Mouse (Mus musculus) cortical plate, adult 2 months (tissue): ENCODE data around the gene Arhgap17. TPM values are rescaled to one million over a fixed set of nuclear protein-coding genes. Genes with fewer than 3 reads are reported as not detected.

Experiments used
- H3K27ac ChIP-seq: fragments of 200-500 bp; 2 replicates; pipeline ENCODE4 v1.5.1; 2012; ENCODE audit warnings: low read length, control low read depth, inconsistent platforms; ENCODE audit not compliant: insufficient read depth
- H3K4me1 ChIP-seq: fragments of 200-500 bp; 2 replicates; pipeline ENCODE4 v1.6.1; 2011; ENCODE audit warnings: low read length; ENCODE audit not compliant: control insufficient read depth, insufficient read depth
- H3K4me3 ChIP-seq: fragments of 200-500 bp; 2 replicates; pipeline ENCODE4 v1.5.1; 2011; ENCODE audit warnings: mild to moderate bottlenecking, low read length, control low read depth; ENCODE audit not compliant: insufficient read depth
- CTCF ChIP-seq: fragments of 200-500 bp; IDR thresholded peaks from 2 replicates; pipeline ENCODE4 v1.5.1; 2011; ENCODE audit warnings: mild to moderate bottlenecking, control low read depth, low read length; ENCODE audit not compliant: insufficient read depth; ENCODE audit errors: extremely low read depth
- POLR2A ChIP-seq: fragments of 200-500 bp; IDR thresholded peaks from 2 replicates; pipeline ENCODE4 v1.6.1; 2011; ENCODE audit warnings: mild to moderate bottlenecking, low read length, control low read depth; ENCODE audit not compliant: insufficient read depth; ENCODE audit errors: extremely low read depth
- polyA plus RNA-seq: library from polyadenylated mRNA; depleted of rRNA; stranded (reverse); fragments of >200 nt; gene quantifications from 2 replicates; pipeline ENCODE4 v1.2.3, GENCODE M21; 2012

Arhgap17 gene
- polyA plus RNA-seq, 1 experiment: 17.2 TPM

- H3K4me3 ChIP-seq: no peak overlapping the region
- no peak overlapping the region for H3K27ac ChIP-seq
- H3K4me1 ChIP-seq: peaks cover 2% of the 10 kb centered on the region; the same call in 1 of the 2 replicates
- no peak for TF ChIP-seq CTCF
- no peak for TF ChIP-seq POLR2A
Measured at GRCm38 (mm10) chr7:123258103-123258502, 111.6 kb downstream of the Arhgap17 start.

GRCm38 (mm10) chr7:123254196-123254970 is 115.3 kb downstream of the Arhgap17 start:
- H3K4me1 ChIP-seq: peaks cover 2% of the 10 kb centered on the region; the same call in 1 of the 2 replicates
- H3K27ac ChIP-seq: no peak overlapping the region
- H3K4me3 ChIP-seq: no peak overlapping the region
- TF ChIP-seq POLR2A (no peak), CTCF (no peak)

GRCm38 (mm10) chr7:123253396-123253795 is 116.3 kb downstream of the Arhgap17 start:
- no peak for TF ChIP-seq CTCF
- TF ChIP-seq POLR2A: no peak
- H3K27ac ChIP-seq: no peak overlapping the region
- H3K4me3 ChIP-seq: no peak overlapping the region
- H3K4me1 ChIP-seq: peaks cover 2% of the 10 kb centered on the region; the same call in 1 of the 2 replicates

GRCm38 (mm10) chr7:123251343-123251742 is 118.4 kb downstream of the Arhgap17 start:
- Histone ChIP-seq H3K4me3 (no peak overlapping the region), H3K27ac (no peak overlapping the region), H3K4me1 (peaks cover 2% of the 10 kb centered on the region; the same call in 1 of the 2 replicates)
- TF ChIP-seq POLR2A (no peak), CTCF (no peak)

- H3K4me3 ChIP-seq: no peak overlapping the region
Measured at GRCm38 (mm10) chr7:123248166-123248565, 121.5 kb downstream of the Arhgap17 start.

GRCm38 (mm10) chr7:123246504-123247084 is 123.1 kb downstream of the Arhgap17 start:
- no peak for TF ChIP-seq CTCF
- TF ChIP-seq POLR2A: no peak
- H3K27ac ChIP-seq: no peak overlapping the region
- H3K4me3 ChIP-seq: no peak overlapping the region
- H3K4me1 ChIP-seq: no peaks in the 10 kb centered on the region

More at GRCm38 (mm10) chr7:123248166-123248565, 121.5 kb downstream of the Arhgap17 start:
- peaks cover under 1% of the 10 kb centered on the region; the same call in 1 of the 2 replicates for H3K4me1 ChIP-seq
- TF ChIP-seq CTCF (no peak), POLR2A (no peak)
- H3K27ac ChIP-seq: no peak overlapping the region

GRCm38 (mm10) chr7:123244833-123245232 is 124.9 kb downstream of the Arhgap17 start:
- Histone ChIP-seq H3K27ac (no peak overlapping the region), H3K4me3 (no peak overlapping the region), H3K4me1 (no peaks in the 10 kb centered on the region)
- TF ChIP-seq CTCF (no peak), POLR2A (no peak)

- H3K4me1 ChIP-seq: no peaks in the 10 kb centered on the region
- no peak overlapping the region for H3K4me3 ChIP-seq
- no peak overlapping the region for H3K27ac ChIP-seq
- TF ChIP-seq POLR2A: no peak
- no peak for TF ChIP-seq CTCF
Measured at GRCm38 (mm10) chr7:123242241-123242640, 127.5 kb downstream of the Arhgap17 start.

GRCm38 (mm10) chr7:123240064-123240463 is 129.7 kb downstream of the Arhgap17 start:
- TF ChIP-seq POLR2A (no peak), CTCF (no peak)
- no peak overlapping the region for H3K4me3 ChIP-seq
- no peak overlapping the region for H3K27ac ChIP-seq
- no peaks in the 10 kb centered on the region for H3K4me1 ChIP-seq

GRCm38 (mm10) chr7:123238621-123239020 is 131.1 kb downstream of the Arhgap17 start:
- H3K4me1 ChIP-seq: no peaks in the 10 kb centered on the region
- no peak overlapping the region for H3K27ac ChIP-seq
- TF ChIP-seq CTCF (no peak), POLR2A (no peak)
- no peak overlapping the region for H3K4me3 ChIP-seq
